Mouse (Mus musculus): ENCODE data around the gene Enox1. TPM values are rescaled to one million over a fixed set of nuclear protein-coding genes. Genes with fewer than 3 reads are reported as not detected.

Enox1 gene
- total RNA-seq, 2 experiments from 2014 or later: 0.75 to 0.89 TPM

GRCm38 (mm10) chr14:77195314-77196020 is 38.9 kb downstream of the Enox1 start:
- no peak for DNase-seq

- no peak for DNase-seq
Observed at GRCm38 (mm10) chr14:77196246-77196645, 39.7 kb downstream of the Enox1 start.

GRCm38 (mm10) chr14:77197414-77197915 is 40.9 kb downstream of the Enox1 start:
- DNase-seq: no peak

GRCm38 (mm10) chr14:77210889-77211288 is 54.3 kb downstream of the Enox1 start:
- DNase-seq: no peak

GRCm38 (mm10) chr14:77213210-77213609 is 56.6 kb downstream of the Enox1 start:
- no peak for DNase-seq

- no peak for DNase-seq
Observed at GRCm38 (mm10) chr14:77214848-77215247, 58.3 kb downstream of the Enox1 start.

- DNase-seq: no peak
Observed at GRCm38 (mm10) chr14:77225346-77225745, 68.8 kb downstream of the Enox1 start.

- DNase-seq: no peak
Observed at GRCm38 (mm10) chr14:77238811-77239210, 82.2 kb downstream of the Enox1 start.

GRCm38 (mm10) chr14:77239360-77239759 is 82.8 kb downstream of the Enox1 start:
- DNase-seq: no peak

GRCm38 (mm10) chr14:77246977-77247376 is 90.4 kb downstream of the Enox1 start:
- DNase-seq: peak in 1 of 2 experiments; percentile 27

- DNase-seq: no peak
Observed at GRCm38 (mm10) chr14:77248426-77248825, 91.9 kb downstream of the Enox1 start.

GRCm38 (mm10) chr14:77248946-77249345 is 92.4 kb downstream of the Enox1 start:
- DNase-seq: no peak

- DNase-seq: no peak
Observed at GRCm38 (mm10) chr14:77250652-77251238, 94.2 kb downstream of the Enox1 start.

GRCm38 (mm10) chr14:77255201-77255600 is 98.6 kb downstream of the Enox1 start:
- DNase-seq: no peak

GRCm38 (mm10) chr14:77255711-77256110 is 99.1 kb downstream of the Enox1 start:
- peak; percentile 46 to 50 for DNase-seq

GRCm38 (mm10) chr14:77256943-77257342 is 100.4 kb downstream of the Enox1 start:
- DNase-seq: no peak

- DNase-seq: peak; percentile 42 to 47
Observed at GRCm38 (mm10) chr14:77257461-77257860, 100.9 kb downstream of the Enox1 start.

- no peak for DNase-seq
Observed at GRCm38 (mm10) chr14:77258186-77258585, 101.6 kb downstream of the Enox1 start.

- no peak for DNase-seq
Observed at GRCm38 (mm10) chr14:77259686-77260085, 103.1 kb downstream of the Enox1 start.

GRCm38 (mm10) chr14:77260107-77260506 is 103.5 kb downstream of the Enox1 start:
- peak; percentile 38 to 69 for DNase-seq

GRCm38 (mm10) chr14:77266805-77267771 is 110.5 kb downstream of the Enox1 start:
- DNase-seq: no peak

- DNase-seq: no peak
Observed at GRCm38 (mm10) chr14:77272248-77272930, 115.8 kb downstream of the Enox1 start.

Data from heart, adult 18-20 months (tissue).